In the genomic region with DNA sequence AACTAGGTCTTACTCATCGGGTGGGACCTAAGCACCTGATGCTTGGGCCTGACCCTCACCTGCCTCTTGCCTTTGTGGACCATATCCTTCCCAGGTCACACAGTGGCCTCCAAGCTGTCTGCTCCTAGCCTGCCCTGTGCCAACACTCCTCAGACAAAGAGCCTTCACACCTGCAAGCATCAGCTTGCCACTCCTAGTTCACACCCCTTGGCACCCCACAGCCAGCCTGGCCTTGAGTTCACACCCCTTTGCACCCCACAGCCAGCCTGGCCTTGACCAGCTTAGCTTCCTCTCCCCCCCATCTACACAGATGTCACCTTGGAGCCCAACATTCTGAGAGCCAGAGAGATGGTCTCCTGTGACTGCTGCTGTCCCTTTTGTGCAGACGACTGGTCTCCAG, we compare ENCODE assay signal across 10 mouse cellular contexts. TPM values are rescaled to one million over a fixed set of nuclear protein-coding genes. Genes with fewer than 3 reads are reported as not detected.
A peak's percentile ranks its signal among the peaks of the same experiment; 100 is the strongest.
DNase-seq lines count a peak whose midpoint lies in the region; ATAC-seq and TF ChIP-seq lines count a peak whose summit lies in the region.
"Had no signal": no experiment of that assay in that cellular context is flagged by ENCODE, and none has a peak within 500 bp of the region (broad histone marks: within the 10 kb centered on the region; RNA-seq: fewer than 3 reads in every experiment).

No protein-coding gene starts in this region.

- no peaks in the 10 kb centered on the region for H3K9me3 ChIP-seq in lung, postnatal 0 days (ENCODE audit: low read length)
- H3K9me3 ChIP-seq in intestine, postnatal 0 days (ENCODE audit: control insufficient read depth) = no peaks in the 10 kb centered on the region
- no peaks in the 10 kb centered on the region for H3K9me3 ChIP-seq in hindbrain, embryonic 14.5 days (ENCODE audit: control insufficient read depth, low read length)
- H3K9me3 ChIP-seq: lung, embryonic 15.5 days had no signal

- peak; percentile 91 for DNase-seq in heart, adult 11 months
- DNase-seq in heart, postnatal 14 days = no peak
- peak; percentile 16 for DNase-seq in lung, adult 2 months
- DNase-seq in lung, postnatal 0 days (ENCODE audit: low spot score) = no peak
- DNase-seq in neural tube, embryonic 10.5 days (ENCODE audit: extremely low spot score, low spot score) = no peak
- no peak for DNase-seq in hindbrain, embryonic 14.5 days (ENCODE audit: low spot score)
- no peak for DNase-seq in urinary bladder, postnatal 4 days (ENCODE audit: low spot score in 2 of 2)

- no peak for TF ChIP-seq POLR2A in lung, adult 2 months (IDR thresholded peaks at IDR 0.05; ENCODE audit: borderline replicate concordance, extremely low read depth, low read depth, low read length)

- ATAC-seq in lung, postnatal 0 days = no peak
- ATAC-seq in intestine, postnatal 0 days = 0 out of 2 replicates have a peak, but pooled peaks have one; percentile 21
- no peak for ATAC-seq in hindbrain, embryonic 14.5 days (ENCODE audit: low FRiP score)

- no peak overlapping the region for H3K4me3 ChIP-seq in lung, adult 2 months (replicated peaks; ENCODE audit: extremely low read depth, low read depth, low read length)
- H3K4me3 ChIP-seq in lung, postnatal 0 days (ENCODE audit: low read depth, low read length) = no peak overlapping the region
- no peak overlapping the region for H3K4me3 ChIP-seq in intestine, postnatal 0 days (ENCODE audit: low read depth, low read length)
- no peak overlapping the region for H3K4me3 ChIP-seq in hindbrain, embryonic 14.5 days (replicated peaks; ENCODE audit: low read length)
- H3K4me3 ChIP-seq: lung, embryonic 15.5 days had no signal

- peaks cover 79% of the 10 kb centered on the region for H3K4me1 ChIP-seq in lung, adult 2 months (ENCODE audit: control insufficient read depth, insufficient read depth, low read length)
- H3K4me1 ChIP-seq in lung, postnatal 0 days (ENCODE audit: insufficient read depth, low read depth, low read length) = peaks cover 52% of the 10 kb centered on the region; the same call in 1 of the 2 replicates
- peaks cover 43% of the 10 kb centered on the region for H3K4me1 ChIP-seq in intestine, postnatal 0 days (replicated peaks; ENCODE audit: control insufficient read depth, insufficient read depth, low read length)
- peaks cover 27% of the 10 kb centered on the region for H3K4me1 ChIP-seq in hindbrain, embryonic 14.5 days (replicated peaks; ENCODE audit: control insufficient read depth, insufficient read depth, low read length)

- no peak overlapping the region for H3K27ac ChIP-seq in lung, postnatal 0 days (ENCODE audit: low read length)
- no peak overlapping the region; the same call in 1 of the 2 replicates for H3K27ac ChIP-seq in intestine, postnatal 0 days (ENCODE audit: low read depth, low read length)
- no peak overlapping the region for H3K27ac ChIP-seq in hindbrain, embryonic 14.5 days
- H3K27ac ChIP-seq: lung, embryonic 15.5 days had no signal

- no peak overlapping the region for H3K4me2 ChIP-seq in lung, postnatal 0 days (replicated peaks; ENCODE audit: low read depth, low read length)
- no peak overlapping the region for H3K4me2 ChIP-seq in intestine, postnatal 0 days (replicated peaks; ENCODE audit: low read depth)
- no peak overlapping the region for H3K4me2 ChIP-seq in hindbrain, embryonic 14.5 days (replicated peaks)
- H3K4me2 ChIP-seq: lung, embryonic 15.5 days had no signal

- no peaks in the 10 kb centered on the region for H3K36me3 ChIP-seq in lung, postnatal 0 days (ENCODE audit: insufficient read depth, low read length)
- H3K36me3 ChIP-seq in intestine, postnatal 0 days (ENCODE audit: control insufficient read depth, insufficient read depth) = peaks cover 16% of the 10 kb centered on the region; the same call in 1 of the 2 replicates
- no peaks in the 10 kb centered on the region for H3K36me3 ChIP-seq in hindbrain, embryonic 14.5 days (replicated peaks; ENCODE audit: control insufficient read depth, insufficient read depth)
- H3K36me3 ChIP-seq: lung, embryonic 15.5 days had no signal

- WGBS in lung, adult 2 months = 66% methylated on average over 2 of the region's 2 CpGs
- WGBS in lung, postnatal 0 days = 69% methylated on average over 2 of the region's 2 CpGs
- 70% methylated on average over 2 of the region's 2 CpGs for WGBS in intestine, postnatal 0 days
- WGBS in hindbrain, embryonic 14.5 days = 88% methylated on average over 2 of the region's 2 CpGs

- no peak overlapping the region for H3K9ac ChIP-seq in lung, postnatal 0 days (replicated peaks; ENCODE audit: low read depth)
- no peak overlapping the region for H3K9ac ChIP-seq in intestine, postnatal 0 days (ENCODE audit: low read depth, low read length)
- H3K9ac ChIP-seq in hindbrain, embryonic 14.5 days = no peak overlapping the region
- H3K9ac ChIP-seq: lung, embryonic 15.5 days had no signal

- TF ChIP-seq CTCF in lung, adult 2 months (IDR thresholded peaks at IDR 0.05; ENCODE audit: insufficient read depth, low read length) = no peak
- TF ChIP-seq CTCF in lung, postnatal 0 days (IDR thresholded peaks at IDR 0.05) = no peak
- no peak for TF ChIP-seq CTCF in intestine, postnatal 0 days (IDR thresholded peaks at IDR 0.05; ENCODE audit: low read depth)

- H3K27me3 ChIP-seq in lung, postnatal 0 days (replicated peaks; ENCODE audit: insufficient read depth, low read length) = no peaks in the 10 kb centered on the region
- H3K27me3 ChIP-seq in intestine, postnatal 0 days (replicated peaks; ENCODE audit: control insufficient read depth, insufficient read depth, low read length) = no peaks in the 10 kb centered on the region
- H3K27me3 ChIP-seq in hindbrain, embryonic 14.5 days (ENCODE audit: control insufficient read depth, insufficient read depth, low read length) = no peaks in the 10 kb centered on the region
- H3K27me3 ChIP-seq: CH12.LX; lung, embryonic 15.5 days had no signal

- intact Hi-C loops in heart, postnatal 14 days (cut with DNase I) = no loop called here

- TF ChIP-seq EP300 in lung, postnatal 0 days (IDR thresholded peaks at IDR 0.05) = no peak

RNA-seq across cellular contexts. Expression of a gene that starts 10.3 kb away (rescaled TPM):
- 10 to 100 TPM; 29.2 to 34.1 TPM for total RNA-seq in heart, postnatal 14 days (2021)
- polyA plus RNA-seq in lung, adult 2 months (2012; rRNA removed) = 79.4 and 80.3 TPM in 2 replicates
- 27.2 and 31.2 TPM in 2 replicates for polyA plus RNA-seq in lung, postnatal 0 days (2015; fragmentation: Nextera tagmentation; extraction: Ambion mirVana)
- 13.5 and 17.3 TPM in 2 replicates for polyA plus RNA-seq in intestine, postnatal 0 days (2015; fragmentation: Nextera tagmentation; extraction: Ambion mirVana)
- polyA plus RNA-seq in hindbrain, embryonic 14.5 days (2014; fragmentation: Nextera tagmentation; extraction: Ambion mirVana) = 13.3 and 16.6 TPM in 2 replicates

RNA-seq across cellular contexts. Expression of a gene that starts 49.1 kb away (rescaled TPM):
- 10 to 100 TPM in 1 of 2 experiments, 1 to 10 TPM in 1; 9.5 to 10.9 TPM for total RNA-seq in heart, postnatal 14 days (2021)
- 6.3 and 7.8 TPM in 2 replicates for polyA plus RNA-seq in lung, adult 2 months (2012; rRNA removed)
- polyA plus RNA-seq in lung, postnatal 0 days (2015; fragmentation: Nextera tagmentation; extraction: Ambion mirVana) = 34.5 and 37.2 TPM in 2 replicates
- 34.3 and 37.8 TPM in 2 replicates for polyA plus RNA-seq in intestine, postnatal 0 days (2015; fragmentation: Nextera tagmentation; extraction: Ambion mirVana)
- 85.1 and 86.7 TPM in 2 replicates for polyA plus RNA-seq in hindbrain, embryonic 14.5 days (2014; fragmentation: Nextera tagmentation; extraction: Ambion mirVana)

RNA-seq across cellular contexts. Expression of a gene that starts 55.7 kb away (rescaled TPM):
- 10 to 100 TPM; 19.2 to 20.8 TPM for total RNA-seq in heart, postnatal 14 days (2021)
- polyA plus RNA-seq in lung, adult 2 months (2012; rRNA removed) = 7.8 and 12.2 TPM in 2 replicates
- 26.7 and 27.1 TPM in 2 replicates for polyA plus RNA-seq in lung, postnatal 0 days (2015; fragmentation: Nextera tagmentation; extraction: Ambion mirVana)
- 26.0 and 27.1 TPM in 2 replicates for polyA plus RNA-seq in intestine, postnatal 0 days (2015; fragmentation: Nextera tagmentation; extraction: Ambion mirVana)
- 36.4 and 44.9 TPM in 2 replicates for polyA plus RNA-seq in hindbrain, embryonic 14.5 days (2014; fragmentation: Nextera tagmentation; extraction: Ambion mirVana)

Comparison
In these comparisons a context has a peak if more than half of its experiments do, and no peak if none do; other contexts are left out.
1. DNase-seq: peak in heart, adult 11 months (single experiment) and lung, adult 2 months (single experiment); none in heart, postnatal 14 days (0 of 2), lung, postnatal 0 days (single experiment), neural tube, embryonic 10.5 days (single experiment), hindbrain, embryonic 14.5 days (single experiment) and urinary bladder, postnatal 4 days (0 of 2).